Mouse (Mus musculus): ENCODE measurements around the gene Nomo1. TPM values are rescaled to one million over a fixed set of nuclear protein-coding genes. Genes with fewer than 3 reads are reported as not detected.

Nomo1 gene
- total RNA-seq, 1 experiment from 2014 or later: 72.1 TPM

GRCm38 (mm10) chr7:46131266-46131665 is 97.8 kb downstream of the Nomo1 start:
- ATAC-seq (replicated peaks; ENCODE audit: low read depth, poor library complexity, severe bottlenecking): no peak

DNA sequence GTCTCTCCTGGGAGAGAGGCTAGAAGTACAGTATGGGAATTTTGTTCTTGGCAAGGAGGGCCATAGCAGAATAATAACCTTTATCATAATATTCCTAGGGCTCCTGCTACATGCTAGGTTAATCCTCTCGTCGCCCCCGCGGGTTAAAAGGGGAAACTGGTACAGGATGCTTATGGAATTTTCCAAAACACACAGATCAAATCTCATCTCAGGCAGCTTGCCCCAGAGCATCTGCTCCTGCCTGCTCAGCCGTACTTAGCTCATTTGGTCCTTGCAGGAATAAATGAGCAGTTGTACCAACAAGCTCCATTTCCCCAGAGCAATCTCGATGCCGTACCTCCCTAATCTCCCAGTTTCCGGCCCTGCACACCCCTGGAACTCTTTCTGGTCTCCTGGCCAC is 98.3 kb downstream of the Nomo1 start:
- no peak for ATAC-seq (replicated peaks; ENCODE audit: low read depth, poor library complexity, severe bottlenecking)

DNA sequence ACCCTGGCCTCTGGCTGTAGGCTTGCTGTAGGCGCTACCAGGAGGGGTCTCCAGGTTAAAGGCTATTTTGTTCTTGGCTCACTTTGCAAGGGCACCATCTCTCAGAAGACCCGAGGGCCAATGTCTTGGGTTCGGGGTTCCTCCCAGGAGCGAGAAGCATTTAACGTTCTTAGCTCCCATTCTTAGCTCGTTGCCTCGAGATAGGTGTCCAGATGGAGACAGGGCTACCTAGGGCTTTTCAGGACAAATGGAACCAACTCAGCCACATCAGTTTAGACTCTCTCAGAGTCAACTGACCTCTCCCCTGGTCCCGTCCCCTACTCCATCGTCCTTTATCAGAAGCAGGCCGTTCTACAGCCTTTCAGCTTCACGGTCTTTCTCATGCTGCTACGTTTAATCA is 98.7 kb downstream of the Nomo1 start:
- no peak for ATAC-seq (replicated peaks; ENCODE audit: low read depth, poor library complexity, severe bottlenecking)

Other genes starting within 250 kb of the Nomo1 start
- not detected in 2 replicates for gene Lmtk3, start 250.0 kb upstream of the Nomo1 start, total RNA-seq (2017)
- gene Sult2b1, start 249.0 kb upstream of the Nomo1 start, total RNA-seq (2017): 0.37 TPM in 1 of 2 replicates, not detected in the other
- 29.2 and 43.8 TPM in 2 replicates for gene Cyth2, start 219.1 kb upstream of the Nomo1 start, total RNA-seq (2017)
- gene Kcnj14, start 208.9 kb upstream of the Nomo1 start, total RNA-seq (2017): not detected in 2 replicates
- gene Grwd1, start 202.8 kb upstream of the Nomo1 start, total RNA-seq (2017): 26.9 and 27.6 TPM in 2 replicates
- 51.8 and 75.5 TPM in 2 replicates for gene Kdelr1, start 160.9 kb upstream of the Nomo1 start, total RNA-seq (2017)
- 0.23 TPM in 1 of 2 replicates, not detected in the other for gene Grin2d, start 155.3 kb upstream of the Nomo1 start, total RNA-seq (2017)
- gene Syngr4, start 137.0 kb upstream of the Nomo1 start, total RNA-seq (2017): 3.2 TPM in 1 of 2 replicates, not detected in the other
- 8.1 and 9.1 TPM in 2 replicates for gene Tmem143, start 136.8 kb upstream of the Nomo1 start, total RNA-seq (2017)
- gene Emp3, start 112.3 kb upstream of the Nomo1 start, total RNA-seq (2017): 200 and 205 TPM in 2 replicates
- gene Ccdc114, start 109.6 kb upstream of the Nomo1 start, total RNA-seq (2017): 3.2 and 5.4 TPM in 2 replicates
- gene Abcc6, start 3.4 kb upstream of the Nomo1 start, total RNA-seq (2017): not detected in 2 replicates
- gene Kcnj11, start 67.1 kb downstream of the Nomo1 start, total RNA-seq (2017): not detected in 2 replicates
- gene Abcc8, start 146.3 kb downstream of the Nomo1 start, total RNA-seq (2017): not detected in 2 replicates
- not detected in 2 replicates for gene Ush1c, start 204.8 kb downstream of the Nomo1 start, total RNA-seq (2017)
- not detected in 2 replicates for gene Otog, start 207.3 kb downstream of the Nomo1 start, total RNA-seq (2017)

Measured in common myeloid progenitor, adult 5-6 weeks (primary cell).